Mouse (Mus musculus) limb, embryonic 13.5 days (tissue): ENCODE data around the gene Slc8a1. TPM values are rescaled to one million over a fixed set of nuclear protein-coding genes. Genes with fewer than 3 reads are reported as not detected.
A peak's percentile ranks its signal among the peaks of the same experiment; 100 is the strongest.

Experiments
- ATAC-seq: fragments of 200-750 bp; cut with Nextera tagmentation; 2 replicates; pipeline ENCODE4 v1.8.0; 2017; ENCODE audit warnings: low read depth, moderate number of reproducible peaks, moderate TSS enrichment; ENCODE audit not compliant: low FRiP score
- H3K27ac ChIP-seq: fragments of 300-500 bp; sonication (generic); 2 replicates; pipeline ENCODE4 v1.5.1; 2015; ENCODE audit warnings: inconsistent platforms, mild to moderate bottlenecking, moderate library complexity
- H3K27me3 ChIP-seq: fragments of 300-500 bp; sonication (generic); 2 replicates; pipeline ENCODE4 v1.6.1; 2015; ENCODE audit warnings: mild to moderate bottlenecking, inconsistent platforms
- H3K36me3 ChIP-seq: fragments of 300-500 bp; sonication (generic); 2 replicates; pipeline ENCODE4 v1.6.1; 2015; ENCODE audit warnings: inconsistent platforms, mild to moderate bottlenecking, moderate library complexity
- H3K4me1 ChIP-seq: fragments of 300-500 bp; sonication (generic); 2 replicates; pipeline ENCODE4 v1.6.1; 2015; ENCODE audit warnings: inconsistent platforms
- H3K4me2 ChIP-seq: fragments of 300-500 bp; sonication (generic); replicated peaks from 2 replicates; pipeline ENCODE4 v1.6.1; 2015; ENCODE audit warnings: inconsistent platforms, mild to moderate bottlenecking, moderate library complexity
- H3K4me3 ChIP-seq: fragments of 300-500 bp; sonication (generic); 2 replicates; pipeline ENCODE4 v1.5.1; 2015; ENCODE audit warnings: moderate library complexity, mild to moderate bottlenecking, inconsistent platforms
- H3K9ac ChIP-seq: fragments of 300-500 bp; sonication (generic); 2 replicates; pipeline ENCODE4 v1.6.1; 2015; ENCODE audit warnings: mild to moderate bottlenecking, inconsistent platforms
- H3K9me3 ChIP-seq: fragments of 300-500 bp; sonication (generic); 2 replicates; pipeline ENCODE4 v1.6.1; 2016; ENCODE audit warnings: inconsistent platforms
- WGBS: fragments of 180-500 bp; shearing (Covaris S2); methylation state at CpG from one replicate; pipeline ENCODE4 v1.1.7; 2015; 5-methylcytosine and 5-hydroxymethylcytosine counted together
- polyA plus RNA-seq: library from polyadenylated mRNA; unstranded; fragments of >200 nt; fragmentation: Nextera tagmentation; extraction: Ambion mirVana; gene quantifications from 2 replicates; pipeline ENCODE4 v1.2.1, GENCODE M21; 2015

Gene Slc8a1
- polyA plus RNA-seq, 1 experiment from 2014 or later = 7.5 TPM

GRCm38 (mm10) chr17:81523943-81524342 is 214.2 kb downstream of the Slc8a1 start:
- ATAC-seq = no peak
- Histone ChIP-seq H3K36me3 (no peaks in the 10 kb centered on the region), H3K9ac (no peak overlapping the region), H3K9me3 (no peaks in the 10 kb centered on the region), H3K4me3 (no peak overlapping the region), H3K27me3 (no peaks in the 10 kb centered on the region), H3K4me1 (peaks cover 41% of the 10 kb centered on the region), H3K27ac (no peak overlapping the region), H3K4me2 (no peak overlapping the region)
- 82% methylated on average over 2 of the region's 2 CpGs for WGBS

GRCm38 (mm10) chr17:81518316-81519025 is 219.7 kb downstream of the Slc8a1 start:
- ATAC-seq = no peak
- no peak overlapping the region for H3K27ac ChIP-seq
- H3K27me3 ChIP-seq = no peaks in the 10 kb centered on the region
- H3K9me3 ChIP-seq = no peaks in the 10 kb centered on the region
- no peak overlapping the region for H3K4me2 ChIP-seq
- WGBS = 78% methylated on average over 10 of the region's 10 CpGs
- H3K36me3 ChIP-seq = no peaks in the 10 kb centered on the region
- no peak overlapping the region for H3K9ac ChIP-seq
- no peak overlapping the region for H3K4me3 ChIP-seq
- peaks cover 24% of the 10 kb centered on the region for H3K4me1 ChIP-seq

- H3K4me2 ChIP-seq = no peak overlapping the region
Measured at GRCm38 (mm10) chr17:81516155-81516554, 222.0 kb downstream of the Slc8a1 start.

GRCm38 (mm10) chr17:81514022-81514421 is 224.2 kb downstream of the Slc8a1 start:
- Histone ChIP-seq H3K27ac (peak overlapping the region; percentile 63; the same call in 1 of the 2 replicates), H3K9ac (no peak overlapping the region), H3K4me3 (no peak overlapping the region), H3K9me3 (no peaks in the 10 kb centered on the region), H3K36me3 (no peaks in the 10 kb centered on the region), H3K4me2 (0 out of 2 replicates have a peak overlapping the region, but pooled peaks have one; percentile 0), H3K27me3 (no peaks in the 10 kb centered on the region), H3K4me1 (peaks cover 27% of the 10 kb centered on the region)
- 10% methylated on average over 4 of the region's 4 CpGs for WGBS
- ATAC-seq = peak; percentile 57; the same call in 1 of the 2 replicates

More at GRCm38 (mm10) chr17:81516155-81516554, 222.0 kb downstream of the Slc8a1 start:
- no peaks in the 10 kb centered on the region for H3K36me3 ChIP-seq
- H3K4me1 ChIP-seq = peaks cover 24% of the 10 kb centered on the region
- no peaks in the 10 kb centered on the region for H3K27me3 ChIP-seq
- 89% methylated on average over 4 of the region's 4 CpGs for WGBS
- no peak for ATAC-seq
- no peak overlapping the region for H3K27ac ChIP-seq
- H3K4me3 ChIP-seq = no peak overlapping the region
- H3K9me3 ChIP-seq = no peaks in the 10 kb centered on the region
- H3K9ac ChIP-seq = no peak overlapping the region

- 17% methylated on average over 6 of the region's 6 CpGs for WGBS
- Histone ChIP-seq H3K4me2 (0 out of 2 replicates have a peak overlapping the region, but pooled peaks have one; percentile 3), H3K4me1 (peaks cover 27% of the 10 kb centered on the region), H3K36me3 (no peaks in the 10 kb centered on the region), H3K9me3 (no peaks in the 10 kb centered on the region), H3K27me3 (no peaks in the 10 kb centered on the region), H3K9ac (no peak overlapping the region), H3K4me3 (no peak overlapping the region), H3K27ac (no peak overlapping the region)
- peak; percentile 87 for ATAC-seq
Measured at GRCm38 (mm10) chr17:81513368-81513958, 224.7 kb downstream of the Slc8a1 start.

GRCm38 (mm10) chr17:81505162-81505685 is 233.0 kb downstream of the Slc8a1 start:
- H3K27me3 ChIP-seq = no peaks in the 10 kb centered on the region
- WGBS = 76% methylated on average over 5 of the region's 5 CpGs
- H3K9ac ChIP-seq = no peak overlapping the region
- no peak overlapping the region for H3K4me3 ChIP-seq
- H3K4me1 ChIP-seq = no peaks in the 10 kb centered on the region
- H3K36me3 ChIP-seq = no peaks in the 10 kb centered on the region
- no peak overlapping the region for H3K4me2 ChIP-seq
- ATAC-seq = no peak
- H3K9me3 ChIP-seq = no peaks in the 10 kb centered on the region
- H3K27ac ChIP-seq = no peak overlapping the region

GRCm38 (mm10) chr17:81504040-81504439 is 234.1 kb downstream of the Slc8a1 start:
- no peaks in the 10 kb centered on the region for H3K9me3 ChIP-seq
- H3K36me3 ChIP-seq = no peaks in the 10 kb centered on the region
- 85% methylated on average over 2 of the region's 2 CpGs for WGBS
- no peak overlapping the region for H3K27ac ChIP-seq
- H3K27me3 ChIP-seq = no peaks in the 10 kb centered on the region
- H3K4me2 ChIP-seq = no peak overlapping the region
- H3K4me3 ChIP-seq = no peak overlapping the region
- no peak overlapping the region for H3K9ac ChIP-seq
- ATAC-seq = no peak
- H3K4me1 ChIP-seq = no peaks in the 10 kb centered on the region

GRCm38 (mm10) chr17:81502732-81503131 is 235.4 kb downstream of the Slc8a1 start:
- Histone ChIP-seq H3K4me1 (peaks cover 3% of the 10 kb centered on the region), H3K4me3 (no peak overlapping the region), H3K36me3 (no peaks in the 10 kb centered on the region), H3K4me2 (no peak overlapping the region), H3K27ac (no peak overlapping the region), H3K9ac (no peak overlapping the region), H3K9me3 (no peaks in the 10 kb centered on the region), H3K27me3 (no peaks in the 10 kb centered on the region)
- WGBS = 66% methylated on average over 3 of the region's 3 CpGs
- no peak for ATAC-seq

GRCm38 (mm10) chr17:81500686-81501407 is 237.3 kb downstream of the Slc8a1 start:
- H3K9ac ChIP-seq = no peak overlapping the region
- no peaks in the 10 kb centered on the region for H3K9me3 ChIP-seq
- H3K4me1 ChIP-seq = peaks cover 4% of the 10 kb centered on the region
- H3K36me3 ChIP-seq = no peaks in the 10 kb centered on the region
- ATAC-seq = no peak
- H3K27ac ChIP-seq = no peak overlapping the region
- no peak overlapping the region for H3K4me3 ChIP-seq
- WGBS = 91% methylated on average over 5 of the region's 5 CpGs
- H3K27me3 ChIP-seq = no peaks in the 10 kb centered on the region
- H3K4me2 ChIP-seq = no peak overlapping the region

- Histone ChIP-seq H3K9me3 (no peaks in the 10 kb centered on the region), H3K4me2 (no peak overlapping the region), H3K36me3 (no peaks in the 10 kb centered on the region), H3K4me3 (no peak overlapping the region), H3K27ac (peak overlapping the region; percentile 2; the same call in 1 of the 2 replicates), H3K9ac (no peak overlapping the region), H3K27me3 (no peaks in the 10 kb centered on the region), H3K4me1 (peaks cover 4% of the 10 kb centered on the region)
- ATAC-seq = no peak
Measured at GRCm38 (mm10) chr17:81497919-81498318, 240.3 kb downstream of the Slc8a1 start.

- H3K4me2 ChIP-seq = no peak overlapping the region
- H3K27me3 ChIP-seq = no peaks in the 10 kb centered on the region
- ATAC-seq = no peak
- H3K27ac ChIP-seq = no peak overlapping the region
- no peak overlapping the region for H3K4me3 ChIP-seq
- H3K4me1 ChIP-seq = peaks cover 4% of the 10 kb centered on the region
- H3K36me3 ChIP-seq = no peaks in the 10 kb centered on the region
- H3K9me3 ChIP-seq = no peaks in the 10 kb centered on the region
- WGBS = 70% methylated on average over 1 of the region's 1 CpGs
- H3K9ac ChIP-seq = no peak overlapping the region
Measured at GRCm38 (mm10) chr17:81496616-81497015, 241.6 kb downstream of the Slc8a1 start.
